Mouse (Mus musculus) kidney, postnatal 14 days (tissue): ENCODE results near the gene Pax2.
"Not testable (repeated sequence)": the region's sequence is repeated elsewhere in the genome, so short reads cannot be mapped to it uniquely, and the experiment has no call there.

Experiments
- DNase-seq: peaks from one replicate; pipeline ENCODE4 v3.0.0; 2022; ENCODE audit warnings: mixed read lengths

Pax2 gene

DNA sequence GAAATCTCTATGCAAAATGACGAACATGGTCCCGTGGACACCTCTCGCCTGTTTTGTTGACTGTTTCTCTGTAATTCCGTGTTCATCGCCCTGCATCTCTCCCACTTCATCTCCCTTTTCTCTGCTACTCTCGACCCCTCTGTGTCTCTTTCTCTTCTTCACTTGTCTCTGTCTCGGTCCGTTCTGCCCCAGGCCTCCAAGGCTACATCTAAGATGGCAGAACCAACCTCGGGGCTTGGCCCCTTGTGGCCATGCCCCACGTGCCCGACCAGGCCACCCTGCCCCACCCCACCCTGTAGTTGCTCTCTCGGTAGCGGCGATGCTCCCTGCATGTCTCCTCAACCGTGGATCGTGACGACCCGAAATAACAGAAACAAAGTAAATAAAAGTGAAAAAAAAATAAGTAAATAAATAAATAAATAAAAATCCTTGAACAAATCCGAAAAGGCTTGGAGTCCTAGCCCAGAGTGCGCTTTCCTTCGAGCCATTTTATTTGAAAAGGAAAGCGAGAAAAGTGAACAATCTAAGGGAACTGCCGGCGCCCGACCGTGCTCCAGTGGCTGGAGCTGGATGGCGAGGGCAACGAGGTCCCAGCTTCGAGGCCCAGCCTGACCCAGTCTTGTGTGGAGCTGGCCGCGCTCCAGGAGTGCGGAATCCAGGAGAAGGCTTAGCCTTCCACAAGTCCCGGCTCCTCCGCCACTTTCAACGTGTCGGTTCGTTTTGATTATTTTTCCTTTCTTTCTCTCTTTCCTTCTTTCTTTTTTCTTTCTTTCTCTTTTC is 81.8 kb downstream of the Pax2 start:
- DNase-seq = peak; percentile 76

DNA sequence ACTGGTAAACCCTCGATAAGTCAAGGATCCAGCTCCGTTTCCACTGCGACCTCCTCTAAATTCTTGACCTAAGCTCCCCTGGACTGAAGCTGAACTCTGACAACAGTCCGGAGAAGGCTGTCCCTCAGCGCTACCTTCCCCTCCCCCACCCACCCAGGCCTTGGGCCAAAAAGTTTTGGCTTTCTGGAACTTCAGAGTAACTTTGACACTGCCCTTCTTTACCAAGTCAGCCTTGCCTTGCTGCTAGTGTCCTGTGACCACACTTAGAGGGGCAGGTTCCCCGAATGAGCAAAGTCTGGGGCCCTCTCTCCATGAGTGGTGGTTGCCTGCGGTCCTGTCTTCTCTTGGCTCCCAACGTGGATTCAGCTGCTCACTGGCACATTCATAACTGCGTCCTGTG is 82.5 kb downstream of the Pax2 start:
- peak; percentile 66 for DNase-seq

DNA sequence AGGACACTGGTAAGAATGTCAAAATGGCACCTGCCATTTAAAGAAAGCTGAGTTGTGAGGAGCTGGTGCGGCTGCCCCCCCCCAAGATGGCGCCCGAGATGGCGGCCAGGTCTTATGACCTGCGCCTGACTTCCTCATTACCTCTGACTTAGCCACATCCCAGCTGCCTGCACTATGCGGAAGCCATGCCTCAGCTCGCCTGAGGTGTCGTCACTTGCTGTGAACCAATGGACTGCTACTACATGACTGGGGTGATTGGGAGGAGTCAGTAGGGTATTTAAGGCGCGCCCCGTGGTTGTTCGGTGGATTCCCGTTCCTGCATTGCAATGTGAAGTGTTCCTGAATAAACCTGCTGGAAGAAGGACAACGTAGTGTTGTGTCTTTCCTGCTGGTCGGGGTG is 86.8 kb downstream of the Pax2 start:
- not testable (repeated sequence) for DNase-seq

GRCm38 (mm10) chr19:44849465-44849864 is 93.6 kb downstream of the Pax2 start:
- no peak for DNase-seq

DNA sequence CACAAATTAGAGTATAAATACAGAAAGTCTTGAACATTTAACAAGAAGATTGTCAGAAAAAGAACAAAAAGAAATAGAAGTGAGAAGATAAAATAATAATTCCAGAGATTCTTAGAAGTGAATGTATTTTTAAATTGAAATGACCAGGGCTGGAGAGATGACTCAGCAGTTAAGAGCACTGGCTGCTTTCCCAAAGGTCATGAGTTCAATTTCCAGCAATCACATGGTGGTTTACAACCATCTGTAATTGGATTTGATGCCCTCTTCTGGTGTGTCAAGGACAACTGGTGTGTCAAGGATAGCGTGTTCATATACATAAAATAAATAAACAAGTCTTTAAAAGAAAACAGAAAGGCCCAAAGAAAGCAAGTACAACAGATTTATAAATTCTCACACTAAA is 102.8 kb downstream of the Pax2 start:
- DNase-seq = no peak

- DNase-seq = no peak
These were observed 112.9 kb downstream of the Pax2 start for GRCm38 (mm10) chr19:44868766-44869165.

- no peak for DNase-seq
These were observed 118.5 kb downstream of the Pax2 start for GRCm38 (mm10) chr19:44874186-44874898.

DNA sequence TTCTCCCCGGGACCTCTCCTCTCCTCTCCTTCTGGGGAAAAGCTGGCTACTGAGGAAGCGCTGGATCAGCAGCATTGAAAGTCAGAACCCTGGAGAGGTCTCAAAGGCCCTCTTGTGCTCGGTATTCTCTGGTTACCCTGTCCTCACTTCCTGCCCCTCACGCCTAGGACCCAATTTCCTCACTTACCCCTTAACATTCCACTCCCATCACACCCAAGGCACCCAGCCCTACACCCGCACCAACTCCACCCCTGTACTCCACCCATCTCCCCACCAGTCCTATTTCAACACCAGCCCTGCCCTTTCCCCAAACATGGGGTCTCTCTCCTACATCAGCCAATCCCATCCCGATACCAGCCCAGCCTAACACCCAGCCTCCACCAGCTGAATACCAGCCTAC is 119.1 kb downstream of the Pax2 start:
- DNase-seq = no peak

DNA sequence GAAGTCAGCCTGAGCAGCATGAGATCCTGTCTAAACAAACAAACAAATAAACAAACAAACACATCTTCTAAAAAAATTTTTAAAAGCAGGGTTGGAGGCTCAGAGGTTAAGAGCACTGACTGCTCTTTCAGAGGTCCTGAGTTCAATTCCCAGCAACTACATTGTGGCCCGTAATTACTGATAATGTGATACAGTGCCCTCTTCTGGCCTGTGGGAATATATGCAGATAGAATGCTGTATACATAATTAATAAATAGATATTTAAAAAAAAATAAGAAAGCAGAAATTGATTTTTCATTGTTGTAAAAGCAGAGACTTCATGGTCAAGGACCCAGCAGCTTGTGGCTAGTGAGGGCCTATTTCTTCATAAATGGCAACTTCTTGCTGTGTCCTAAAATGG is 119.9 kb downstream of the Pax2 start:
- DNase-seq = no peak

DNA sequence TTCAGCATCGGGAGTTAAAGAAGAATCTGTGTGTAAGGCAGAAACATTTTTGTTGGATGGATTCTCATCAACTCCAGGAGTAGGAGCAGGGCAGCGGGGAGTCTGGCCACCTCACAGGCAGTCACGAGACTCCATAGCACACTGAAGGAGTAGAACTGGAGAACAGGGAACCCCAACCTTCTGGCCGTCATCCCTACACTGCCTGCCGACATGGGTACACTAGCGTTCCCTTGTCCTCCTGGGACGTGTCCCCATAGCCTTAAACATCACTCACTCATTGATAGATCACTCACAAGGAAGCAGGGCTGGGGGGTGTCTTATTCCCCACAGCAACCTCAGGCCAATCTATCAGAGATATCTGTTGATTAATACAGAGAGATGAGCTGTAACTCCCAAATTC is 120.7 kb downstream of the Pax2 start:
- DNase-seq = no peak

DNA sequence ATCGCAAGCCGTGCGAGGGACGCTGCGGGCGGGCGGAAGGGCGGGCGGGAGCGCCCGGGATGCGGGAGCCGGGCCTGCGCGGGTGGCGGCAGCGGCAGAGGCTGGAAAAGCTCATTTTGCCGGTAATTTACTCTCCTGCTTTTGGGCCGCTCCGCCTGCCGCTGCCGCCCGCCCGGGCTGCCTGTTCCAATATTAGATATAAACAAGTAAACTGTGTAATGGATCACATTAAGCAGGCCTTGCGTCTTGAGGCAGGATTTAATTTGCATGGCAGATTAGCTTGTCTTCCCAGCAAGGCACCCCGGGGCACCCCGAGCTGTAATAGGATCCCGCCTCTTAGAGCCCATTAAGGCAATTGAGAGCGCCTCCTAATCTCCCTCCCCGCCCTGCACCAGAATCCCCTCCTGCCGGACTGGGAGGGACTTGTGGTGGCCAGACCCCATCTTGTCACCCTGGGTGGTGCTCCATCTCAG is 126.7 kb downstream of the Pax2 start:
- peak; percentile 50 for DNase-seq

DNA sequence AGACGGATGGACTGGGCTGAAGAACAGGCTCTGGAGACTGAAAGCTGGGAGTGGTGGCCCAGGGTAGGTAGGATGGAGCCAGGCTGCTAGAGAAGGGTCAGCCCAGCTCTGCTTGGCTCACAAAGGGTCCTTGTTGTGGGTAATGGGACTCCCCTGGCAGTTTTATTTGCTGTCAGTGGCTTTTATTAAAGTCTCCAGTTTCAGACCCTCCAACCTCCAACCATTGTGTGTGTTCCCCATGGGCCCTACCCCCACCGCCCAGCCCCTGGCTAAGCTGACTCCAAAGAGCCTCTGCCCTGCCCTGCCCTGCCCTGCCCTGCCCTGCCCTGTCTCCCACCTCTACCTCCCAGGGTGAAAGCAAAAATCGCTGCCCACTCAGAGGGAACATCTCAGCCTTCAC is 128.5 kb downstream of the Pax2 start:
- no peak for DNase-seq

GRCm38 (mm10) chr19:44886475-44886874 is 130.6 kb downstream of the Pax2 start:
- DNase-seq = no peak
